Mouse (Mus musculus): ENCODE measurements at regions not wholly inside any gene's neighbourhood (a gene's known extent, or its start where the extent isn't known, plus 50 kb on each side); places are given as distances from the start of the nearest gene placed in this dataset.

DNA sequence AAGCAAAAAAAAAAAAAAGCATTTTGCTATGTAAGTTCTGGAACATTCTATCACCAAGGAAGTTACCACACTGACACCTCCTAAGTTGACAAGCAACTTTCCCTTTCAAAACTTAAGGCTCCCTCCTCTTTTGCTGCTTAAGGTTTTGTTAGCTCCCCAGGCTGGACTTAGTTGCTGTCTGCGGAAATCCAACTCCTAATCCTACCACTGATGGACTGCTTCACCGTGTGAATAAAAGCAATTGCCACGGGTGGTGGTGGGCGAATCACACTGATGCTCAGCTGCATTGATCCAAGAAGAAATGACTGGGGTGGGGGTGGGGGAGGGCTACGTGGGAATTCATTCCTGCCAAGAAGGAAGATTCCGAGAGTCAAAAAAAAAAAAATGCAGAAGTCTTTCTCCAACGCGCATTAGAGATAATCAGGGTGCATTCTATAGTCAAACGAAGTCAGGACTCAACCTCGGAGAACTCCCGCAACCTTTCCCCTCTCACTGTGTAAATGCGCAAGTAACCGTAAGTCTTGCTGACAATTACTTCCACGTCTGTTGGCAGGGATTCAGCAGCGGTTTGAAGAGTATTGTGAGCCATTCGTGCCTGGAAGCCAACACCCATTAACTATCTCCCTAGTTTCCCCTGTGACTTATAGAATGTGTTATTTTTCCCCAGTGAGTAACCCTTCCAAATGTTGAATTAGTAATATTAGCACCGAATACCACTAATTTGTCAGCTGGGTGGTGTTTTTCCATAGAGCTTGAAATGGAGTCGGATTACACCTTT, 358.8 kb downstream of the Adgrl2 start:
- DNase-seq (ENCODE audit: low spot score) (peak; percentile 44), ATAC-seq (replicated peaks; ENCODE audit: low FRiP score, low read depth) (no peak)
- 0 out of 2 replicates have a peak overlapping the region, but pooled peaks have one; percentile 1 for H3K4me2 ChIP-seq (ENCODE audit: low read length)
- no peak for TF ChIP-seq CTCF (IDR thresholded peaks at IDR 0.05; ENCODE audit: low read depth)
- no peak overlapping the region for H3K4me3 ChIP-seq (replicated peaks; ENCODE audit: low read depth, low read length)
- 36% methylated on average over 18 of the region's 18 CpGs for WGBS
- no peaks in the 10 kb centered on the region for H3K9me3 ChIP-seq (replicated peaks; ENCODE audit: low read length)
- no peak overlapping the region for H3K27ac ChIP-seq
- H3K9ac ChIP-seq (ENCODE audit: low read depth, low read length): no peak overlapping the region
- H3K36me3 ChIP-seq (ENCODE audit: insufficient read depth, low read length): no peaks in the 10 kb centered on the region
- no peaks in the 10 kb centered on the region for H3K27me3 ChIP-seq (ENCODE audit: insufficient read depth, low read length)
- H3K4me1 ChIP-seq (replicated peaks; ENCODE audit: insufficient read depth, low read length): no peaks in the 10 kb centered on the region

DNA sequence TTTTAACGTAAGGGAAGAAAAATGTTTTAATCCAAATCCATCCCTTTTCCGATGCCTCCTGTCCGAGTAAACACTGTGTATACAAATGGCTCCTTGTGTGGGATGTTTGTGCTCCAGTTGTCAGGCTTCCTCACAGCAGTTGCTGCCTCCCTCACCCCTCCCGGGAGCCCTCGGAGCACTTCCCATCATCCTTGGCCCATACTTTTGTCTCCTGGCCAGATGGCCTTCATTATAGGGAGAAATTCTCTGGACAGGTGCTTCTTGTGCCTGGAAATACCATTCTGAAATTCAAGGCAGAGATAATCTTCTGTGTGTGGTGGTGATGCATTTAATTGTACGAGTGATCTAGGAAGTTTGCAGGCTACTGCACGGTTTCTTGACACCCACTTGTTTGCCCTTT, 359.5 kb downstream of the Adgrl2 start:
- H3K4me1 ChIP-seq (replicated peaks; ENCODE audit: insufficient read depth, low read length): no peaks in the 10 kb centered on the region
- H3K9me3 ChIP-seq (replicated peaks; ENCODE audit: low read length): no peaks in the 10 kb centered on the region
- H3K36me3 ChIP-seq (ENCODE audit: insufficient read depth, low read length): no peaks in the 10 kb centered on the region
- no peak for ATAC-seq (replicated peaks; ENCODE audit: low FRiP score, low read depth)
- H3K4me3 ChIP-seq (replicated peaks; ENCODE audit: low read depth, low read length): no peak overlapping the region
- no peak for TF ChIP-seq CTCF (IDR thresholded peaks at IDR 0.05; ENCODE audit: low read depth)
- no peaks in the 10 kb centered on the region for H3K27me3 ChIP-seq (ENCODE audit: insufficient read depth, low read length)
- no peak overlapping the region for H3K4me2 ChIP-seq (ENCODE audit: low read length)
- DNase-seq (ENCODE audit: low spot score): no peak
- WGBS: 75% methylated on average over 7 of the region's 7 CpGs
- no peak overlapping the region for H3K27ac ChIP-seq
- no peak overlapping the region for H3K9ac ChIP-seq (ENCODE audit: low read depth, low read length)

DNA sequence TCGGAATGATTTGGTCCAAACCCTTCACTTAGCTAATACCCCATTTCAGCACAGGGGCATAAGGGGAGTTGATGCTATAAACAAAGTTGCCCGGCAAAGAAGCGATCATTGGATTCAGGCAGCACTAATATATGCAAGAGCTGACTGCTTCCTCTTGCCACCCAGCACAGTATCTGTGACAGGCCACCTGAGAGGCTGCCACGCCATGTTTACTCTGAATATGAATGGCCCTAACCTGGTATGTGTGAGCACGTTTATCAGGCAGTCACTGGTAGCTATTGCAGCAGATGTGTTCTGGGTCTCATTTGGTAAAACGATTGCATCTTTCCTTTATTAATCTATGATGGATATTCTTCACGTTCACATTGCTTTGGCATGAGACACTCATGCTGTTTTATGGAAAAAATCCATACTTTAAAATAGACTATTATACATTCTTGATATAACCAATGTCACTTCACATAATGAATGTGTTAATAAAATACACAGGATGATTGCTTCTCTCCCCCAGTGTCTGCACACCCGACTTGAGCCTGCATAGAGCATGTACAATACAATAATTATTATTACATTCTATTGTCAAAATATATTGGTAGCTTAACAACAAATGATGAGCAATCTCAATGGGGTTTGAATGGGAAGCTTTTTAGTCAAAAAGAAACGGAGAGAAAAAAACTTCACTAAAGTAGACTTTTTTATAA, 375.2 kb downstream of the Adgrl2 start:
- TF ChIP-seq CTCF (IDR thresholded peaks at IDR 0.05; ENCODE audit: low read depth): no peak
- H3K4me3 ChIP-seq (replicated peaks; ENCODE audit: low read depth, low read length): no peak overlapping the region
- H3K9me3 ChIP-seq (replicated peaks; ENCODE audit: low read length): no peaks in the 10 kb centered on the region
- no peaks in the 10 kb centered on the region for H3K36me3 ChIP-seq (ENCODE audit: insufficient read depth, low read length)
- ATAC-seq (replicated peaks; ENCODE audit: low FRiP score, low read depth): no peak
- no peak overlapping the region for H3K9ac ChIP-seq (ENCODE audit: low read depth, low read length)
- H3K27me3 ChIP-seq (ENCODE audit: insufficient read depth, low read length): no peaks in the 10 kb centered on the region
- H3K4me2 ChIP-seq (ENCODE audit: low read length): no peak overlapping the region
- WGBS: 79% methylated on average over 9 of the region's 9 CpGs
- no peak for DNase-seq (ENCODE audit: low spot score)
- no peaks in the 10 kb centered on the region for H3K4me1 ChIP-seq (replicated peaks; ENCODE audit: insufficient read depth, low read length)
- no peak overlapping the region for H3K27ac ChIP-seq

DNA sequence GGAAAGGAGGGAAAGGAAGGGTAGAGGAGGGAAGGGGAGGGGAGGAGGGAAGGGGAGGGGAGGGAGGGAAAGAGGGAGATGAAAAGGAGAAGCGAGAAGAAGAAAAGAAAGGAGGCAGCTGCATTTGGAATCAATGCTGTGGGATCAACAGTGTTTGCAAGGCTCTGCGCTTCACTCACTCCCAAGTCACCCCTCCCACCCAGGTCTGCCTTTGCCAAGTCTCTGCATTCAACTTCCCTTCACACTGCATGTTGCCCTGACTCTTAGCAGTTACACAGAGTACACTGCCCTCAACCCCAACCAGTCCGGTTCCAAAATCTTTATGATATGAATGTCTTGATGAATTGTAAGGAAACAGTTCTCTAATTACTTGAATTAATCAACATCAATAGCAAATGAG, 376.9 kb downstream of the Adgrl2 start:
- ATAC-seq (replicated peaks; ENCODE audit: low FRiP score, low read depth): no peak
- Histone ChIP-seq H3K4me2 (ENCODE audit: low read length) (no peak overlapping the region), H3K27ac (no peak overlapping the region), H3K9ac (ENCODE audit: low read depth, low read length) (no peak overlapping the region), H3K36me3 (ENCODE audit: insufficient read depth, low read length) (no peaks in the 10 kb centered on the region), H3K9me3 (replicated peaks; ENCODE audit: low read length) (no peaks in the 10 kb centered on the region), H3K4me3 (replicated peaks; ENCODE audit: low read depth, low read length) (no peak overlapping the region), H3K4me1 (replicated peaks; ENCODE audit: insufficient read depth, low read length) (no peaks in the 10 kb centered on the region), H3K27me3 (ENCODE audit: insufficient read depth, low read length) (no peaks in the 10 kb centered on the region)
- WGBS: 78% methylated on average over 3 of the region's 3 CpGs
- no peak for DNase-seq (ENCODE audit: low spot score)
- no peak for TF ChIP-seq CTCF (IDR thresholded peaks at IDR 0.05; ENCODE audit: low read depth)

GRCm38 (mm10) chr3:148603276-148603675, 387.1 kb downstream of the Adgrl2 start:
- H3K9me3 ChIP-seq (replicated peaks; ENCODE audit: low read length): no peaks in the 10 kb centered on the region
- H3K36me3 ChIP-seq (ENCODE audit: insufficient read depth, low read length): no peaks in the 10 kb centered on the region
- DNase-seq (ENCODE audit: low spot score): no peak
- H3K4me2 ChIP-seq (ENCODE audit: low read length): no peak overlapping the region
- H3K27me3 ChIP-seq (ENCODE audit: insufficient read depth, low read length): no peaks in the 10 kb centered on the region
- no peak overlapping the region for H3K27ac ChIP-seq
- 88% methylated on average over 6 of the region's 6 CpGs for WGBS
- no peak for ATAC-seq (replicated peaks; ENCODE audit: low FRiP score, low read depth)
- TF ChIP-seq CTCF (IDR thresholded peaks at IDR 0.05; ENCODE audit: low read depth): no peak
- H3K4me1 ChIP-seq (replicated peaks; ENCODE audit: insufficient read depth, low read length): no peaks in the 10 kb centered on the region
- H3K4me3 ChIP-seq (replicated peaks; ENCODE audit: low read depth, low read length): no peak overlapping the region
- no peak overlapping the region for H3K9ac ChIP-seq (ENCODE audit: low read depth, low read length)

DNA sequence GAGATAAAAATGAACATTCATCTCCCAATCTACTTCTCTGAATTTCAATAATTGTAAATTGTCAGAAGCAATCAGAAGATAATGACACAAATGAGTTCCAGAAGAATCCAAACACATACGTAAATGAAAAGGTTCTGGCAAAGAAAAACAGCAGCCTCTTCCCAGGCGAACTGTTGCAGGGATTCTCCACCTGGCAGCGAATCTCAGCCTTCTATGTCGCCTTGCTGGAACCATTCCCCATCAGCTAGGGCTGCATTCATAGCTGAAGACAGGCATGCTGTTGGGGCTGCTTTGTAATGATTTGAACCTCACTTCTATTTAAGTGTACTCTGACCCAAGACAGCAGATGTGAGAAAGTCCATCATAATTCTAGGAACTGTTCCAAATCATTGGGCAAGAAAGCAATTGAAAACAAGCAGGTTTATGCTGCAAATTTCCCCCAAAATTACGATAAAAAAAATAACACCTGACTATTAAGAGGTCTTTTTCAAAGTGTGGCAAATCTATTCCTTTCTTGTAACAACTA, 387.6 kb downstream of the Adgrl2 start:
- Histone ChIP-seq H3K4me3 (replicated peaks; ENCODE audit: low read depth, low read length) (no peak overlapping the region), H3K4me1 (replicated peaks; ENCODE audit: insufficient read depth, low read length) (no peaks in the 10 kb centered on the region), H3K27ac (no peak overlapping the region), H3K36me3 (ENCODE audit: insufficient read depth, low read length) (no peaks in the 10 kb centered on the region), H3K9ac (ENCODE audit: low read depth, low read length) (no peak overlapping the region), H3K4me2 (ENCODE audit: low read length) (no peak overlapping the region), H3K9me3 (replicated peaks; ENCODE audit: low read length) (no peaks in the 10 kb centered on the region), H3K27me3 (ENCODE audit: insufficient read depth, low read length) (no peaks in the 10 kb centered on the region)
- 78% methylated on average over 5 of the region's 5 CpGs for WGBS
- no peak for DNase-seq (ENCODE audit: low spot score)
- TF ChIP-seq CTCF (IDR thresholded peaks at IDR 0.05; ENCODE audit: low read depth): no peak
- no peak for ATAC-seq (replicated peaks; ENCODE audit: low FRiP score, low read depth)
